Mouse (Mus musculus) lung, postnatal 0 days (tissue): Measurements from ENCODE around the gene Cog4.

Source experiments
- CTCF ChIP-seq: IDR thresholded peaks from 2 replicates; pipeline ENCODE4 v1.5.1; 2016; ENCODE audit warnings: antibody characterized with exemption, mild to moderate bottlenecking
- EP300 ChIP-seq: IDR thresholded peaks from 2 replicates; pipeline ENCODE4 v1.6.1; 2016; ENCODE audit warnings: antibody characterized with exemption, mild to moderate bottlenecking, control low read depth

GRCm38 (mm10) chr8:110919341-110920031 lies 73.1 kb downstream of the Cog4 start, which contains the start of gene St3gal2:
- TF ChIP-seq CTCF (no peak), EP300 (no peak)
